Mouse (Mus musculus) right cerebral cortex, postnatal 14 days (tissue): Measurements from ENCODE around the gene Cox4i2.

ENCODE experiments used
- DNase-seq: peaks from one replicate; pipeline ENCODE4 v3.0.0; 2022

Cox4i2 gene

DNA sequence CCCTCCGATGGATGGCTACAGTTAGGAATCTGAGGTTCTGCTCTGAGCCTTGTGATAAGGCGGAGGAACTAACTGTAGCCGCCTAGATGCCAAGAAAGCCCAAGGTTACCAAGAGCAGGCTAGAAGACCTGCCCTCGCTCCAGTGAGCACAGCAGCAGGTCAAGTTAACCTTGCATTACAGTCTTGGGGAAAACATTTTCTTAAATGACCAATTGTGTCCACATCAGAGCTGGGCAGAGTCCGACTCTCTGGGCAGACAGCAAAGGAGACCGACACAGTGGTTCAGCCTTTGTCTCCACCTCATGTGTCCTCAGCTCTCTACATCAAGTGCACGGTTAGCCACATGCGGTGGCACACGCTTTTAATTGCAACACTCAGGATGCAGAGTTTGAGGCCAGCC lies 17.6 kb downstream of the Cox4i2 start:
- DNase-seq, result no peak

DNA sequence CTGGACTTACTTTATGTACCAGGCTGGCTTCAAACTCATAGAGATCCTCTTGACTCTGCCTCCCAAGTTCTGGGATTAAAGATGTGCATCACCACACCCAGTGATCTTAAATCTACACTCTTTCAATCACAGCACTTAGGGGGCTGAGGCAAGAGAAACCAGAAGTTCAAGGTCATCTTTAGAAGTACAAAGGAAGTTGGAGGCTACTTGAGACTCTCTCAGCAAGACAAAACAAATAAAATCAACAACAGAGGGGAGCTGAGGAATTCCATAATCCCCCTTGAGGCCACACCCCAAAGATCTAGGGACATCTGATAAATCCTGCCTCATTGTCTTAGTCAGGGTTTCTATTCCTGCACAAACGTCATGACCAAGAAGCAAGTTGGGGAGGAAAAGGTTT lies 18.3 kb downstream of the Cox4i2 start:
- DNase-seq, result no peak

DNA sequence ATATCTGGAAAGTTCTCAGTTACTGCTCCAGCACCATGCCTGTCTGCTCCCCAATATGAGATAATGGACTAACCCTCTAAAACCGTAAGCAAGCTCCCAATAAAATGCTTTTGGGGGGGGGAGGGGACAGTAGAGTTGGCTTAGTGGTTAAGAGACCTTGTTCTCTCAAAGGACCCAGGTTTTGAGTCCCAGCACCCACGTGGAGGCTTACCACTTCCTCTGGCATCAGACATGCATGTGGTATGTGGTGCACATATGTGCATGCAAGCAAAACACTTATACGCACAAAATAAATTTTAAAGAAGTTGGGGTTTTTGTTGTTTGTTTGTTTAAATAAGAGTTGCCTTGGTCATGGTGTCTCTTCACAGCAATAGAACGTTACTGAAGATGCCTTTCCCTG lies 21.4 kb downstream of the Cox4i2 start:
- no peak for DNase-seq

DNA sequence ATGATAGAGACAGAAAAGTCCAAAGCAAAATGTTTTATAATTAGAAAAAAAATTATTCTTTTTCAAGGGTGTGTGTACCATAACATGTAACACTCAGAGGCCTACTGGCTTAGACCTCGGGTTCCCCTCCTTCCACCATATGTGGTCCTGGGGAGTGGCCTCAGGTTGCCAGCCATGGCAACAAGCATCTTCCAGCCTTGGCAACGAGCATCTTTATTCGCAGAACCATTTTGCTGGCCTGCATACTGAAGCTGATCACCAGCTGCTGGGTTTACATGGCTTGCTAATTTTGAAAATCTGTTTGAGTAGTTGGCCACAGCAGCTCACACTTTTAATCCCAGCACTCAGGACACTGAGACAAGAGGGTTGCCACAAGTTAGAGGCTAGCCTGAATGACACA lies 22.0 kb downstream of the Cox4i2 start:
- no peak for DNase-seq

DNA sequence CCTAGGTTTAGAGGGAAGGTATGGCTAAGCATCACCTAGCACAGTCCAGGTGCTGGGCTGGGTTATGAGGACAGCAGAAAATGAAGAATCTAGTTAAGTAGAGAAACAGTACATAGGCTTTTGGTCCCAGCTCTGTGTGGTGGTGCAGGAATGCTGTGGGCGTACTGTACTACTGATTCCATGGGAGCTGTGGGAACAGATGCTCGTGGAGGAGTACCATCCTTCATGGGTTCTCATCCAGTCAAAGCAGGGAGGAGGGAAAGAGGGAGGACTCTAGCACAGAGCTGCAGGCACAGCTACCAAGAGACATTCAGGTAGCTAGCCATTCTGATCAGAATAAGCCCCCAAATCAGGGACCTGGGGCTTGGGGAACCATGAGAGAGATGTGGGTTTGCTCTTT lies 22.5 kb downstream of the Cox4i2 start:
- peak; percentile 29 for DNase-seq

DNA sequence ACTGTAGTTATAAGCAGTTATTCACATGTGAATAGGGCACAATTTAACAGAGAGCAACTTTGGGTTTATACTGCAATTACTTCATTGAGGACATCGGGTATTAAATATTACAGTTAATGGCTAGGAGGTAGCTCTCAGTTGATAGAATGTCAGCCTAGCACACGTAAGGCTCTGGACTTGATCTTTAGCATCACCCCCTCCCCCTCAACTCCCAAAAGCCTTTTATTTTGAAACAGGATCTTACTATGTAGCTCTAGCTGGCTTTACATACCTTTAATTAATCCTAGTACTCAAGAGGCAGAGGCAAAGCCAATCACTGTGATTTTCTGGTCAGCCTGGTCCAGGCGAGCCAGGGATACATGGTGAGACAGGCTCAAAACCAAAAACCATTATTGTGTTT lies 23.1 kb downstream of the Cox4i2 start:
- DNase-seq, result no peak

DNA sequence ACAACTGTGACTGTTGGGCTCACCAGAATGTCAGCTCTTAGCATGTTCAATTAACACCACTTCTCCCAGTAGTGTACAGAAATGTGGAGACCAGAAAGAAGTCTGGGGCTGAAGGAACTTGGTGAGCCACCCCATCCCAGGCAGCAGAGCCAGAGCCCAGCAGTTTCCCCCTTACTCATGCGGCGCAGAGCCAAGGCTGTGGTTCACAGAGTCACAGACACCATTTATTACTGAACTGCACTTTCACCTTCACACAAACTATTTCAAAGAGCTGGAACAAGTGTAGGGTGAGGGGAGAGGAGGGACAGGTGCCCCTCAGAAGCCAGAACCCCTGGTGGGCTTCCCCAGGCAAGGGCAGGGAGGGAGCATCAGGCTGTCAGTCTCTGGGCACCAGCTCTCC lies 26.5 kb downstream of the Cox4i2 start:
- DNase-seq, result no peak

DNA sequence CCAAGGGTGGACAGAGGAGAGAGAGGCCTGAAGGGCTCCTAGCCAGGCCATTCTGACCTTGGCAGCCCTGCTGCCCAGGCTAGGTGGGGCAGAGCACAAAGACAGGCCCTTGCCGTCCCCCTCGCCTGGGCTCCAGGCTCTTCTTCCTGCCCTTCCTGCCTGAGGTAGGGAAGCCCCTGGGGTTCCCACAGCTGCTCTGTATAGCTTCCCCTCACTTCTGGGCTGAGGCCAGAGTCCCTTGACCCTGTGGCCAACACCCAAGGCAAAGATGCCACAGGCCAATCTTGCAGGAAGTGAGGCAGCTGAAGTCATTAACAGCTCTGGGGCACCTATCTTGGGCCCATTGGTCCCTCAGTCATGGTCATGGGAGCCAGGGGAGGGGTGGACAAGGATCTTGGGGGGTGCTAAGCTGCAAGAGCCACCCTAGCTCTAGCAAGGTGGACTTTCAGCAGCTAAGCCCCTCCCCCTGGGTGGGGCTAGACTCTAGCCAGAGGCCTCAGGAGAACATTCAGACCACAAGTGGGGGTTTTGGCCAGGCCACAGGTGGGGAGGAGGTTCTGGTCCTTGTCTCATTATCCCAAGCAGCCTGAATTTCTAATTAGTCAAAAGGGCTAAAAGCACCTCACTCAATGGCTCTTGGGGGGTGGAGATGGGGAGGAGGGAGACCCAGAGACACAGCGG lies 27.2 kb downstream of the Cox4i2 start:
- DNase-seq, result no peak

DNA sequence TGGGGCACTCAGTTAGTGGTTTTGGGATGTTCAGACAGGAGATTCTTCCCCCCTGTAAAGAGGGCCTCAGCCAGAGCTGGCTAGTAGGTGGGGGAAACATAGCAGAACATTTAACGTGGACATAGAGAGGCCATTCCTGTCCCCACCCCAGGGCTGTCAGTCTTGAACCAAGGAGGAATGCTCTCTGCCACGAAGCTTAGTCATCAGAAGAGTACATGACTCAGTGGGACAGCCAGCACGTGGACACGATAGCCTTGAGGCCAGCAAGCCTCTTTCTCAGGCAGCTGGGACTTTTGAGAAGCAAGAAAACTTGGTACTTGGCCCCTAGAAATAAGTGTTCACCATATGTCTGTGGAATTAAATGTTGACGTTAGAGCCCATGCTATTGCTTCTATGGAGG lies 28.7 kb downstream of the Cox4i2 start:
- no peak for DNase-seq

DNA sequence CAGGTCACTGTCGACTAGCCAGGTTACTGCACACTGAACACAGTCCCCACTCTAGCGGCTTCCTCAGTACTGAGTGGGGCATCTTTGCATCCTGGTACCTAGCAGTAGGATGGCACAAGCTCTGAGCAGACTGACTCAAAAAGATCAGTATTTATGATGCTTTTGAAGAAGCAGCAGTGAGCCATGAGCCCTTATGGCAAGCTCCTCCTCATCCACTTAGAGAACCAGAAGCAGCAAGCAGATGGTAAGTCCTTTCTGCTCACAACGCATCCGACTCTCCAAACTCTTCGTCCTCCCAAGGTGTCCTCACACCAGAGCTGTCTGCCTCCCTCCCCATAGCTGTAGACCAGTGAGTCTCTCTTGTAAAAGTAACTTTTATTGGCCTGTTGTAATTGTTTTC lies 29.3 kb downstream of the Cox4i2 start:
- DNase-seq, result no peak

DNA sequence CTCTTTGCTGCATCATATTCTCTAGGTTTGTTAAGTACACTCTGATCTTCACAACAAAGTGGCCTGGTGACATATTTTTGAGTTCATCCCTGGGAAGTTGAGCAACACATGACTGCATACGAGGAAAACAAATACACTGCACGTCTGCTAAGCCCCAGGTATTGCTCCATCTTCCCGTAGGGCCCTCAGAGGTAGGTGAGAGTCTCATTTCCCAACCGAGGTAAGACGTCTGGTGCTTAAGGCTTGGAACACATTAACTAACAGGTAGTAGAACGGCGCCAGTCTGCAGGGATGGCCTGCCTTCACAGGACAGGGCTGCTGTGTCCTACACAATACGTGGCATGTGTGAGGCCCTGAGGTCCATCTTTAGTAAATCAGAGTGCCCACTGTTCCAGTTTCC lies 30.7 kb downstream of the Cox4i2 start:
- no peak for DNase-seq

DNA sequence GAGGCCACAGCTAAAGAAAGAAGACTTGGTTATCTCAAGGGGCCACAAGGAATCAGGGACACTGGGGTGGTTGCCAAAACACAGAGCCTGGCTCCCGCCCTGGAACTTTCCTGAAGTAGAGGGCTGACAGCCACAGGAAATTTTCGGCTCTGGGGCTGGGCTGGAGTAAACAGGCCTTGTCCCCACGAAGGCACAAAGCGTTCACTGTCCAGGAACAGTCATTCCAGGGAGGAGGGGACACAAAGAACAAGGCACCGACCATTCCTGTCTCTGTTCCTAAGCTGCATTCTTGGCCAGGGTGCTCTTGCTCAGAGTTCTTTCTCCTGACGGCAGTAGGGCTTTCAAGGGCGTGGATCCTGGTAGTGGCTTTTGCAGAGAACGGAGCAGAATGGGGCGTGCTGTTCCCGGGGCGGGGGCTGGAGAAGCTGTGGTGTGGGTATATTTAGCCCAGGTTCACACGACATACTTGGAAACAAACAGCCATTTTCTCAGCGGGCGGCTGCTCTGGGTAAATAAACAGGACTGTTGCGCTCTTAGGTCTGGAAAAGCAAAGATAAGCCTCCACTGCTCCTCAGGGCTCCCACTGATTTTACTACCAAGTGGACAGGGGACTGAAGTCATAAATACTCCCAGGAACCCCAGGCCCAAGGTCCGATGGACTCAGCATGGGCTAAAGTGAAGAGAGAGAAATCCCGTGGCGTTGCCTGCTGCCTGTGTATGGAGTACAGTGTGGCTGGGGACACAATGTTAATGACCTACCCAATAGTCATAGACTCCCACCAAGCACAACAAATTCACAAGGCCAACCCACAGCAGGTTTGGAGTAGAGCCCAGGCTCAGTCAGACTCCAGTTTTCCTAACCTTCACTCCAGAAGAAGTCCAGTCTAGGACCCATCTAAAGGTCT lies 31.7 kb downstream of the Cox4i2 start:
- peak; percentile 59 for DNase-seq

DNA sequence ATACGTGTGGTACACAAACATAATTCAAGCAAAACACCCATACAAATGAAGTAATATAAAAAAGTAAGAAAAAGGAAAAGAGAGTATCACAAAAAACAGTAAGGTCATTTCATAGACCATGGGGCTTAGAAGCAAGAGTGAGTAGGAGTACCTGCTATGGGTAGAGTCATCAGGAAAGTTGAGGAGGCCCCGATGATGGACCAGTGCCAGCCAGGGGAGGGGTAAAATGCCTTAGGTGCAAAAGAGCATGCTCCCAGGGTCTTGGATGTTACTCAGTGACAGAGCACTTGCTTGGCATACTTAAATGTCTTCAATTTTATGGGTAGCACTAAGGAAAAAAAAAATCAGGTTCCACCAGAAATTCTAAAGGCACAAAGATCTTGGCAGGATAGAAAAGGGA lies 33.2 kb downstream of the Cox4i2 start:
- DNase-seq, result no peak

DNA sequence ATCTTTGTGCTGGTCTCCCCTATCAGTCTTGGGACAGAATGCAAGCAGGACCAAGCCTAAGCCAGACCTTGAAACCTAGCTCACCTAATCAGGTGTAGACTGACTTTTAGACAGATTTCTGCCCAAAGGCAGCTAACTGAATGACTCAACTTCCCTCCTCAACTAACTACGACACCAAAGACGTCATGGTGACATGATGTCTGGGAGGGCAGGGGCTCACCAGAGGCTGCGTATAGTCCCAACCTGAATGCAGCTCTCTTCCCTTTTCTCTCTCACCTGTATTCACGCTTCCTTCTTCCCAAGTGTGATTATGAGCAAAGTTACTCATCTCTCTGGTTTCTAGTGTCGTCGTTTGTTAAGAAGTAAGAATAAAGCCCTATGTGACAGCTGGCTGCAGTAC lies 33.6 kb downstream of the Cox4i2 start:
- no peak for DNase-seq

DNA sequence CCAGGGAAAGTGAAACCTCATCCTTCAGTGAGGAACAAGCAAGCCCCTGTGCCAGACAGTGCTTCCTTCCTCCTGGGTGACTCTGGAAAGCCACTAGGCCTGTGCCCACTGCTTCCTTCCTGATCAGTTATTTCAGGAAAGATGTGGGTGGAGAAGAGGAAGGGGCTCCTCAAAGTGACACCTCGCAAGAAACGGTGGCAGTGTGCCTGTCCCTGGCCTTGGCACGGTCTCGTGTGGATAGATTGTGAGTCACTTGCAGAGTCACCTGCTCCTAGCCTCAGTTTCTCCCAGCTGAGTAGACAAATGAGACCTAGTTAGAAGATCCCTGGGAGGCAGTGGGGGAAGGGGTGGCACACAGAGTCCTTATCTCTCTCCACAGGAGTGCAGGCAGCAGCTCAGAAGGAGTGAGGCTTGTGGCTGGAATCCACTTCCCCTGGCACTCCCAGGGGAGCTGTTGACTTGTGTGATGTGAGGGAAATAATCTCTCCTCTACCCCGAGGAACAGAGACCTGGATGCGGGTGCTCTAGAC lies 35.0 kb downstream of the Cox4i2 start:
- DNase-seq, result peak; percentile 24

DNA sequence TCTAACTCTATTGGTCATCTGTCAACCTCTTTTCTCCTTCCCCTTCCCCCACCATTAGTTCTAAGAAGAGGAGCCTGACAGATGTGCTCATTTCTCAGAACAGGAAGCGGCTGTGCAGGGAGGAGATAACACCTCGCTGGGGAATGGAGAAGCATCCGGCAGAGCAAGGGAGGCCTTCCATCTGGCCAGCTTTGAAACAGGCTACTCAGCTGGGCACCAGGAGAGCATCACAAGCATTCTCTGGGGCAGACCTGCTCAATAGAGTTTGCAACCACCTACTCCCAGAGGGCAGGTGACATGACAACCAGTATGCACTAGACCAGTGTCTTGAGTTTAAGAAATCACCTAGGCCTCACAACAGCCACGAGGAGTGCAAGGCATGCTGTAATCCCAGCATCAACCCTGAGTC lies 35.6 kb downstream of the Cox4i2 start:
- DNase-seq, result no peak

DNA sequence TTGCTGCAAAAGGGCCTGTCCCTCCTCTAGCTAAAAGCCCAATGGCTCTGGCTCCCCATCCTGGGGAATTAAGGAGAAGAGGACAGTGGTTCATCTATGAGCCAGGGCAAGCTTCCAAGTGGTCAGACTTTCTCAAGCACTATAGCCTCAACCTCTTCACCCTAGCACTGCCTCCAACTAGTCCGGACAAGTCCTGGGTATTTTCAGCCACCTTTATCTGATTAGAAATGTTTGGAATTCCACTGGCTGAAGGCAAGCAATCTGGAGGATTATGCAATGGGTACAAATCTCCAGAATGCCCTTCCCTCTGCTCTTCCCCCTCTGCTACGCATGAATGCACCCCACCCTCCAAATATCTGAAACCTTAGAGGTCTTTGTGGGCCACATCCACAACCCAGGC lies 38.5 kb downstream of the Cox4i2 start:
- DNase-seq, result no peak

DNA sequence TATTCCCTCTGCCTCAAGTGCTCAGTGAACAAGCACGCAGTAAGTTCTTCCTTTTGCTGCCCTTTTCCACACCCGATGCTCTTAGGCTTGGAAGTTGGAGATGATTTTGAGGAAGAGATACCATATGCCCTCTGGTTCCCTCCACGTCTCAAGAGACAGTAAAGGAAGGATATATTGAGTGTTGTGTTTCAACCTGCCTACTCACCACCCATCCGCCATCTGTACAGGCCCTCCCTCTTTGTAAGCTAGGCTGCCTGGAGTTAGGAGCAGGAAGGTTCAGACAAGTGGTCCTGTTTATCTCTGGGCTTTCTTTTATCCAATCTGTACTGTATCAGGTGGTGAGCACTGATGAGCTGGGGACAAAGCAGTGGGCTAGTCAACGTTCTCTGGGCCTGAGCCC lies 39.4 kb downstream of the Cox4i2 start:
- DNase-seq, result no peak

DNA sequence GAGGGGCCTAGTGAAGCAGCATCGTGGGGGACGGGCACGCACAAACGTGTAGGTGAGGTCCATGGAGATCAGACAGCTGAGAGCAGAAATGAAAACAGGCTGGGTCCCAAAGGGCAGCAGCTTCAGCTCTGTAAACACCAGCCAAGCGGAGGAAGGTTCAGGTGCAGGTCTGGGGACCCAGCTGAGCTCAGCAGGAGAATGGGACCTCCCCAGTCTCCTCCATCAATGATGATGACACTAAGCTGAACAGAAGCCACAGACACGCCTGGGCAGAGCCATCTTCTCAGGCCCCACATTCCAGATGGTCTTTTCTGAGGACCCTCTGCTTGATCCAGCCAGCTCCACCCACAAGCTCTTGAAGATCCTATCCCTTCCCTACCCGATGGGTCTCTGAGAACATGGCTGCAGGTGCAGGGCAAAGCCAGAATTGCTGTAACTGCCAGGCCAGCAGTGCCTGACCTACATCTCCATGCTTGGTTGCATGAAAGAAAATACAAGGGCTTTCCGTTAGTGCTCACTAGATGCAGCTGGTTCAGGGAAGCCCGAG lies 40.4 kb downstream of the Cox4i2 start:
- no peak for DNase-seq

DNA sequence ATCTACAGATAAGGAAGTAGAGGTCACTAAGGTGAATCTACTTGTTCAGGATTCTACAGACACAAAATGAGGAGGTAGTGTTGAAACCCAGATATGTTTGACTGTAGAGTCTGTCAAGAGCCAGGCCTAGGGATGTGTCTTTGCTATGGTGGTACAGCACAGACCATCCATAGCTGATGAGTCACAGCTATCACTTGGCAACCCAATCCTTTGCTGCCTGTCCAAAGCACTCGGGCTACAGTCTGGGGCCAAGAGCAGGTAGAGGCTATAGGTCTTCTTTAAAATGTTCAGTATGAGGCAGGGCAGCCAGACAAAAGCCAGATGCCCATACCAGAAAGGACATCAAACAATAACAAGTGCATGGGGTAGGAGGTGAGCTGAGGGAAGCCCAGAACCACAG lies 43.6 kb downstream of the Cox4i2 start:
- no peak for DNase-seq

DNA sequence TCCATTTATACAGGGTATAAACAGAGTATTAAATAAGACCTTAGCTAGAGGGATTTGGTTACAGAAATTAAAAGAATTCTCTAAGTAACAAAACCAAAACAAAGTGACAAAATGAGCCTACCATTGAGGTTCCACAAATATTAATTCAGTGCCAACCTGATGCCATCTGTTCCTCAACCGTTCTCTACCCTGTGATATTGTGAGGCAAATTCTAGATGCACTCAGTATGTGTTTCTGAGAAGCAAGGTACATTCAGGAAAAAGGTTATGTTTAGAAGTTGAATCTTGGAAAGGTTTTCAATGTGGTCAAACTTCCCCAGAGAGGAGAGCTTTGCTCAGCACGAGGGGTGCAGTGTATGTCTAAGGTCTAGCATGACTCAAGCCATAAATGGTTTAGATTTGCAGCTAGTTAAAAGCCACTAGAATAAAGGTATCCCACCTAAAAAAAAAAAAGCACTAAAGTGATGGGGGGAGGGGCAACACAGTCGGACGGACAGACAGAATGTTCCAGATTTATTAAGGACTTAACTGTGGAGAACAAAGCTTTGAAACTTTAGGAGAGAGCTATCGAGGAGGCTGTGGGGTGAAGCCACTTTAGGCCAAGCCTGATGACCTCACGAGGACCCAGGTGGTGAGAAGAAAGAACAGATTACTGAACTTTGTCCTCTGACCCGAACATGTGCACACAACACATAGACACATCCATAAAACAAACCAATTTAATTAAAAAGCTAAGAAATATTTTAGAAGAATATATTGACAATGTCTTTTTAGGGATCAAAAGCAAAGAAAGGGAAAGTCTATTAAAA lies 46.2 kb downstream of the Cox4i2 start:
- no peak for DNase-seq

DNA sequence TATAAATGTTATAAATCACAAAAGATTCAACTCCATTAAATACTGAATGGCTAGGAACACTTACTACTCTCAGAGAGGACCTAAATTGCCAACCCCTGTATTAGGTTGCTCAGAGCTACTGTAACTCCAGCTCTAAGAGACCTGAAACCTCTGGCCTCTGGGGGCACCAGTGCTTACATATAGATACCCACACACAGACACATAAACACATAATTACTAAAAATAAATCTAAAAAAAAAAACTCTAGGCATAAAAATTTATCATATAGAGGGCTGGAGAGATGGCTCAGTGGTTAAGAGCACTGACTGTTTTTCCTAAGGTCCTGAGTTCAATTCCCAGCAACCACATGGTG lies 46.8 kb downstream of the Cox4i2 start:
- no peak for DNase-seq

DNA sequence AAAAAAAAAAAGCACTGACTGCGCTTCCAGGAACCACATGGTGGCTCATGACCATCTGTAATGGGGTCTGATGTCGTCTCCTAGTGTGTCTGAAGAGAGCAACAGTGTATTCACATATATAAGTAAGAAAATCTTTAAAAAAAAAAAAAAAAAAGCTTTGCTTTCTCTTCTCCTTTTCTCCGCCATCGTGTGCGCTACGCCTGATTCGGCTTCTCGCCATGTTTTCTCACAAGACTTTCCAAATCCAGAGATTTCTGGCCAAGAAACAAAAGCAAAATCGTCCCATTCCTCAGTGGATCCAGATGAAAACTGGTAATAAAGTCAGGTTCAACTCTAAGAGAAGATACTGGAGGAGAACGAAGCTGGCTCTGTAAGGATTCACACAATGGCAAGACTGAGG lies 48.3 kb downstream of the Cox4i2 start:
- no peak for DNase-seq
